In genomic region chr10:107496402-107496801, GRCm38 (mm10) we compare ENCODE assay signal across 20 mouse cellular contexts. TPM values are rescaled to one million over a fixed set of nuclear protein-coding genes. Genes with fewer than 3 reads are reported as not detected.
A peak's percentile ranks its signal among the peaks of the same experiment; 100 is the strongest.
DNase-seq lines count a peak whose midpoint lies in the region; ATAC-seq and TF ChIP-seq lines count a peak whose summit lies in the region.
"Had no signal": no experiment of that assay in that cellular context is flagged by ENCODE, and none has a peak within 500 bp of the region (broad histone marks: within the 10 kb centered on the region; RNA-seq: fewer than 3 reads in every experiment).

No protein-coding gene starts in this region.

- no peaks in the 10 kb centered on the region for H3K27me3 ChIP-seq in MEL (ENCODE audit: control insufficient read depth in 1 of 2, insufficient read depth in 2 of 2, low read length in 2 of 2)

- no peaks in the 10 kb centered on the region for H3K79me2 ChIP-seq in MEL (ENCODE audit: control insufficient read depth, insufficient read depth, low read length, poor library complexity)

- no peak for TF ChIP-seq POLR2A in MEL (IDR thresholded peaks at IDR 0.05; ENCODE audit: control insufficient read depth in 1 of 2, insufficient read depth in 1 of 2, low read depth in 1 of 2, low read length in 2 of 2, poor library complexity in 1 of 2)

- H3K9ac ChIP-seq in MEL (ENCODE audit: control insufficient read depth, low read depth, low read length, poor library complexity, severe bottlenecking) = no peak overlapping the region
- H3K9ac ChIP-seq: embryonic facial prominence, embryonic 12.5 days; forebrain, embryonic 12.5 days had no signal

- H3K36me3 ChIP-seq in MEL (ENCODE audit: control insufficient read depth in 1 of 2, insufficient read depth in 2 of 2, low read length in 2 of 2) = no peaks in the 10 kb centered on the region
- H3K36me3 ChIP-seq: embryonic facial prominence, embryonic 10.5 days; embryonic facial prominence, embryonic 12.5 days; forebrain, embryonic 12.5 days had no signal

- ATAC-seq in megakaryocyte progenitor cell, adult 5-6 weeks (replicated peaks; ENCODE audit: poor library complexity) = peak; percentile 42; the same call in 1 of the 2 replicates
- no peak for ATAC-seq in cerebellum, adult (ENCODE audit: insufficient number of reproducible peaks, low FRiP score, low TSS enrichment)
- ATAC-seq: forebrain, embryonic 14.5 days; forebrain, embryonic 16.5 days had no signal

- H3K4me3 ChIP-seq in MEL (ENCODE audit: control insufficient read depth in 1 of 2, insufficient read depth in 1 of 2, low read depth in 2 of 2, low read length in 2 of 2) = no peak overlapping the region
- H3K4me3 ChIP-seq: embryonic facial prominence, embryonic 10.5 days; embryonic facial prominence, embryonic 12.5 days; forebrain, embryonic 12.5 days had no signal

- no peak for TF ChIP-seq RAD21 in MEL (IDR thresholded peaks at IDR 0.05; ENCODE audit: low read depth, low read length)

- no peak overlapping the region for H3K27ac ChIP-seq in MEL (ENCODE audit: control insufficient read depth, low read depth, low read length)
- H3K27ac ChIP-seq: embryonic facial prominence, embryonic 10.5 days; embryonic facial prominence, embryonic 12.5 days; forebrain, embryonic 12.5 days had no signal

- DNase-seq in MEL (ENCODE audit: low read depth, low spot score) (peak; percentile 14), MEL-GATA-1-ER (ENCODE audit: extremely low read depth, low read depth) (peak; percentile 34)
- no peak for DNase-seq in frontal cortex, adult 2 months (ENCODE audit: extremely low spot score in 1 of 2, low spot score in 1 of 2)
- DNase-seq: adrenal gland, adult 2 months; adrenal gland, postnatal 10 days; adrenal gland, postnatal 25 days; cerebellum, adult 11-12 months; cerebellum, adult 2 months; cerebellum, adult 9-10 months; cerebellum, postnatal 10 days; cerebellum, postnatal 25 days had no signal

- H3K9me3 ChIP-seq in MEL (replicated peaks; ENCODE audit: insufficient read depth, low read length) = no peaks in the 10 kb centered on the region
- H3K9me3 ChIP-seq: embryonic facial prominence, embryonic 10.5 days; embryonic facial prominence, embryonic 12.5 days; forebrain, embryonic 12.5 days had no signal

- no peak for TF ChIP-seq CTCF in MEL (IDR thresholded peaks at IDR 0.05 in 2 of 3, conservative IDR thresholded peaks at IDR 0.05 in 1 of 3; ENCODE audit: control insufficient read depth in 1 of 3, insufficient read depth in 1 of 3, low read depth in 2 of 3, low read length in 3 of 3, poor library complexity in 1 of 3, severe bottlenecking in 1 of 3)

- no peak for TF ChIP-seq EP300 in MEL (IDR thresholded peaks at IDR 0.05; ENCODE audit: low read depth in 1 of 2, low read length in 2 of 2)

- no peaks in the 10 kb centered on the region for H3K4me1 ChIP-seq in MEL (ENCODE audit: control insufficient read depth in 1 of 2, insufficient read depth in 2 of 2, low read length in 2 of 2)
- H3K4me1 ChIP-seq: embryonic facial prominence, embryonic 12.5 days had no signal

TF ChIP-seq in MEL, 35 proteins besides CTCF, POLR2A, EP300 and RAD21:
- no peak for TF ChIP-seq ZNF384 (IDR thresholded peaks at IDR 0.05; ENCODE audit: low read depth, low read length)
- TF ChIP-seq MAZ (IDR thresholded peaks at IDR 0.05; ENCODE audit: low read depth, low read length) = no peak
- no peak for TF ChIP-seq MAX (IDR thresholded peaks at IDR 0.05; ENCODE audit: low read length)
- TF ChIP-seq SIN3A (IDR thresholded peaks at IDR 0.05; ENCODE audit: low read length) = no peak
- TF ChIP-seq TAL1 (IDR thresholded peaks at IDR 0.05; ENCODE audit: low read length) = no peak
- no peak for TF ChIP-seq MYB (IDR thresholded peaks at IDR 0.05; ENCODE audit: low read depth, low read length)
- no peak for TF ChIP-seq MEF2A (IDR thresholded peaks at IDR 0.05; ENCODE audit: extremely low read depth, insufficient replicate concordance, low read depth, low read length, poor library complexity, severe bottlenecking)
- TF ChIP-seq JUND (IDR thresholded peaks at IDR 0.05; ENCODE audit: low read depth, low read length) = no peak
- TF ChIP-seq RCOR1 (IDR thresholded peaks at IDR 0.05; ENCODE audit: low read depth, low read length) = no peak
- no peak for TF ChIP-seq BHLHE40 (IDR thresholded peaks at IDR 0.05; ENCODE audit: borderline replicate concordance, low read depth, low read length)
TF ChIP-seq in MEL: peak in this region for 0.

RNA-seq across cellular contexts. Expression of gene Myf6, which starts 1.9 kb away (rescaled TPM):
- not detected in 2 replicates for total RNA-seq in MEL (2012; rRNA removed)
- polyA plus RNA-seq in MEL (2012; ENCODE audit: insufficient read depth in 1 of 2, insufficient read length in 2 of 2, low read depth in 1 of 2, low replicate concordance in 2 of 2, missing spikeins in 1 of 2) = not detected
- not detected in 2 replicates for total RNA-seq in megakaryocyte progenitor cell, adult 5-6 weeks (2015)
- not detected in 2 replicates for total RNA-seq in megakaryocyte progenitor cell, adult 5-6 weeks (2017)
- polyA plus RNA-seq in frontal cortex, adult 2 months (2012; rRNA removed) = not detected in 2 replicates
- total RNA-seq: adrenal gland, adult 2 months; adrenal gland, postnatal 25 days; ES-E14 had no signal
- polyA plus RNA-seq: adrenal gland, adult 2 months; cerebellum, adult 2 months; cortical plate, adult 2 months; forebrain, embryonic 14.5 days; forebrain, embryonic 16.5 days had no signal

RNA-seq across cellular contexts. Expression of gene Myf5, which starts 10.5 kb away (rescaled TPM):
- not detected in 2 replicates for total RNA-seq in MEL (2012; rRNA removed)
- polyA plus RNA-seq in MEL (2012; ENCODE audit: insufficient read depth in 1 of 2, insufficient read length in 2 of 2, low read depth in 1 of 2, low replicate concordance in 2 of 2, missing spikeins in 1 of 2) = not detected
- total RNA-seq in megakaryocyte progenitor cell, adult 5-6 weeks (2015) = not detected in 2 replicates
- total RNA-seq in megakaryocyte progenitor cell, adult 5-6 weeks (2017) = not detected in 2 replicates
- polyA plus RNA-seq in frontal cortex, adult 2 months (2012; rRNA removed) = not detected in 2 replicates
- total RNA-seq: adrenal gland, adult 2 months; adrenal gland, postnatal 25 days; ES-E14 had no signal
- polyA plus RNA-seq: adrenal gland, adult 2 months; cerebellum, adult 2 months; cortical plate, adult 2 months; forebrain, embryonic 12.5 days; forebrain, embryonic 14.5 days; forebrain, embryonic 16.5 days had no signal

Comparison
In these comparisons a context has a peak if more than half of its experiments do, and no peak if none do; other contexts are left out.
1. DNase-seq: peak in MEL (single experiment) and MEL-GATA-1-ER (single experiment); none in frontal cortex, adult 2 months (0 of 2).